Mouse (Mus musculus) lung, adult 2 months (tissue): ENCODE measurements at regions not wholly inside any gene's neighbourhood (a gene's known extent, or its start where the extent isn't known, plus 50 kb on each side); places are given as distances from the start of the nearest gene placed in this dataset.

Source experiments
- DNase-seq: peaks from one replicate; pipeline ENCODE4 v3.0.0; 2022
- H3K4me1 ChIP-seq: fragments of 200-500 bp; 2 replicates; pipeline ENCODE4 v1.6.1; 2011; ENCODE audit warnings: low read length; ENCODE audit not compliant: control insufficient read depth, insufficient read depth
- H3K4me3 ChIP-seq: fragments of 200-500 bp; replicated peaks from 2 replicates; pipeline ENCODE3; 2011; ENCODE audit warnings: low read depth, mild to moderate bottlenecking, control low read depth, low read length; ENCODE audit errors: extremely low read depth
- CTCF ChIP-seq: fragments of 200-500 bp; IDR thresholded peaks from 2 replicates; pipeline ENCODE4 v1.5.1; 2011; ENCODE audit warnings: mild to moderate bottlenecking, low read length, control low read depth; ENCODE audit not compliant: insufficient read depth
- POLR2A ChIP-seq: fragments of 200-500 bp; IDR thresholded peaks from 2 replicates; pipeline ENCODE4 v1.6.1; 2011; ENCODE audit warnings: low read depth, mild to moderate bottlenecking, control low read depth, low read length, borderline replicate concordance; ENCODE audit errors: extremely low read depth
- WGBS: fragments of 180-500 bp; shearing (Covaris S2); methylation state at CpG from one replicate; pipeline ENCODE4 v1.1.7; 2018; 5-methylcytosine and 5-hydroxymethylcytosine counted together

GRCm38 (mm10) chr15:61410789-61411188, 488.0 kb upstream of the A1bg start:
- Histone ChIP-seq H3K4me3 (no peak overlapping the region), H3K4me1 (no peaks in the 10 kb centered on the region)
- no peak for DNase-seq
- 81% methylated on average over 2 of the region's 2 CpGs for WGBS
- TF ChIP-seq POLR2A (no peak), CTCF (no peak)

- WGBS: 90% methylated on average over 1 of the region's 1 CpGs
- Histone ChIP-seq H3K4me1 (no peaks in the 10 kb centered on the region), H3K4me3 (no peak overlapping the region)
- TF ChIP-seq CTCF (no peak), POLR2A (no peak)
- DNase-seq: no peak
Observed at GRCm38 (mm10) chr15:61408621-61409020, 485.8 kb upstream of the A1bg start.

- no peak for DNase-seq
- H3K4me1 ChIP-seq: peaks cover 3% of the 10 kb centered on the region; the same call in 1 of the 2 replicates
- TF ChIP-seq POLR2A (no peak), CTCF (no peak)
- H3K4me3 ChIP-seq: no peak overlapping the region
Observed at GRCm38 (mm10) chr15:61400720-61401119, 477.9 kb upstream of the A1bg start.

GRCm38 (mm10) chr15:61399971-61400370, 477.2 kb upstream of the A1bg start:
- Histone ChIP-seq H3K4me3 (no peak overlapping the region), H3K4me1 (peaks cover 7% of the 10 kb centered on the region; the same call in 1 of the 2 replicates)
- no peak for DNase-seq
- TF ChIP-seq CTCF (no peak), POLR2A (no peak)
- 91% methylated on average over 2 of the region's 2 CpGs for WGBS

GRCm38 (mm10) chr15:61398829-61399228, 476.0 kb upstream of the A1bg start:
- no peak overlapping the region for H3K4me3 ChIP-seq
- TF ChIP-seq POLR2A (no peak), CTCF (no peak)
- DNase-seq: no peak
- H3K4me1 ChIP-seq: peaks cover 7% of the 10 kb centered on the region; the same call in 1 of the 2 replicates
- 50% methylated on average over 3 of the region's 3 CpGs for WGBS

GRCm38 (mm10) chr15:61397061-61397460, 474.2 kb upstream of the A1bg start:
- Histone ChIP-seq H3K4me1 (peaks cover 7% of the 10 kb centered on the region; the same call in 1 of the 2 replicates), H3K4me3 (no peak overlapping the region)
- no peak for DNase-seq
- no peak for TF ChIP-seq CTCF
- TF ChIP-seq POLR2A: no peak
- WGBS: 90% methylated on average over 3 of the region's 3 CpGs

GRCm38 (mm10) chr15:61395296-61395826, 472.5 kb upstream of the A1bg start:
- WGBS: 13% methylated on average over 8 of the region's 8 CpGs
- TF ChIP-seq POLR2A: no peak
- TF ChIP-seq CTCF: no peak
- no peak for DNase-seq
- no peak overlapping the region for H3K4me3 ChIP-seq
- H3K4me1 ChIP-seq: peaks cover 7% of the 10 kb centered on the region; the same call in 1 of the 2 replicates

- 62% methylated on average over 3 of the region's 3 CpGs for WGBS
- H3K4me1 ChIP-seq: no peaks in the 10 kb centered on the region
- TF ChIP-seq CTCF (no peak), POLR2A (no peak)
- DNase-seq: no peak
- H3K4me3 ChIP-seq: no peak overlapping the region
Observed at GRCm38 (mm10) chr15:61380666-61381065, 457.9 kb upstream of the A1bg start.

- 36% methylated on average over 3 of the region's 3 CpGs for WGBS
- Histone ChIP-seq H3K4me1 (no peaks in the 10 kb centered on the region; the same call in none of the 2 replicates), H3K4me3 (no peak overlapping the region)
- DNase-seq: no peak
- TF ChIP-seq CTCF (no peak), POLR2A (no peak)
Observed at GRCm38 (mm10) chr15:61366276-61366675, 443.5 kb upstream of the A1bg start.

- 59% methylated on average over 5 of the region's 5 CpGs for WGBS
- no peak for DNase-seq
- H3K4me3 ChIP-seq: no peak overlapping the region
- H3K4me1 ChIP-seq: no peaks in the 10 kb centered on the region; the same call in none of the 2 replicates
- no peak for TF ChIP-seq CTCF
- no peak for TF ChIP-seq POLR2A
Observed at GRCm38 (mm10) chr15:61365511-61365910, 442.7 kb upstream of the A1bg start.
